Comparison of ENCODE assay signal across 8 mouse cellular contexts in the genomic region with DNA sequence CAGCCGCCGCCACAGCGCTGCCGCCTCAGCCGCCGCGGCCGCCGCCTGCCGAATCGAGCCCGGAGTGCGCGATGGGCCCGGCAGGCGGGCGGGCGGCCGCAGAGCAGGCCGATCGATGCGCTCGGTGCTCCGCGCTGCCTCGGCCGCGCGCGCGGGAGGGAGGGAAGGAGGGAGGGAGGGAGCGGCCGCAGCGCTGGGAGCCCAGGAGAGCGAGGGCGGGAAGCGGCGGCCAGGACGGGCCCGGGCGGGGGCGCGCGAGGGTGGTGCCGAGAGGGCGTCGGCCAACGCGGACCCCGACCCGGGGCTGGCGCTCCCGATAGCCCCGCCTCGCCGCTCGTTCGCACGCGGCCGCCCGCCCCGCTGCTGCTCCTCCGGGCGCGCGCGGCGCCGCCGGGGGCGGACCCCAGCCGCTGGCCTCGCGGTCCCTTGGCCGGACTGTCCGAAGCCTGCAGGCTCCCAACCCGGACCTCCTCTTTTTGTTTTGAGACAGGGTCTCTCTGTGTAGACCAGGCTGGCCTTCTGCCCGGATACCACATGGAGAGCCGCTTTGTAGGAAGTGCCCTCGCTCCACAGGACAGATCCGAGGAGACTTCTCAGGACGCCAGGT. TPM values are rescaled to one million over a fixed set of nuclear protein-coding genes. Genes with fewer than 3 reads are reported as not detected.
DNase-seq lines count a peak whose midpoint lies in the region; ATAC-seq lines count a peak whose summit lies in the region.

Gene Kras, minus strand, starts transcription at position 55 of the 607 bp plus-strand sequence.

- H3K4me2 ChIP-seq in hindbrain, embryonic 13.5 days = peak within 1 kb of the TSS; percentile 79

- peak within 1 kb of the TSS; percentile 95 for H3K9ac ChIP-seq in hindbrain, embryonic 13.5 days

- peak; percentile 94 for ATAC-seq in hindbrain, embryonic 13.5 days (ENCODE audit: low FRiP score)

- peaks cover 3% of the 10 kb centered on the region; the same call in 1 of the 2 replicates for H3K36me3 ChIP-seq in hindbrain, embryonic 13.5 days

- no peaks in the 10 kb centered on the region for H3K9me3 ChIP-seq in hindbrain, embryonic 13.5 days

- WGBS in hindbrain, embryonic 13.5 days = under 1% methylated on average over 66 of the region's 83 CpGs

- peak within 1 kb of the TSS; percentile 89 for H3K4me3 ChIP-seq in hindbrain, embryonic 13.5 days

- H3K27me3 ChIP-seq in hindbrain, embryonic 13.5 days = no peaks in the 10 kb centered on the region

- H3K27ac ChIP-seq in hindbrain, embryonic 13.5 days = peak within 1 kb of the TSS; percentile 94

- DNase-seq in NIH3T3 (ENCODE audit: low read depth) = peak; percentile 98
- DNase-seq in cerebellum, postnatal 10 days = peak; percentile 94 to 97
- DNase-seq in frontal cortex, postnatal 14 days (ENCODE audit: low spot score in 2 of 2) = peak; percentile 60 to 74
- peak; percentile 82 to 86 for DNase-seq in layer of hippocampus, postnatal 25 days (ENCODE audit: extremely low spot score in 1 of 2, low spot score in 1 of 2)
- DNase-seq in lung, postnatal 25 days (ENCODE audit: low spot score) = peak; percentile 91
- DNase-seq in retina, embryonic 14.5 days (ENCODE audit: low spot score) = peak; percentile 96
- peak; percentile 97 for DNase-seq in thymus, postnatal 4 days

- H3K4me1 ChIP-seq in hindbrain, embryonic 13.5 days (replicated peaks) = peaks cover 26% of the 10 kb centered on the region

RNA-seq across cellular contexts. Expression of gene Kras, which starts in this region (rescaled TPM):
- polyA plus RNA-seq in hindbrain, embryonic 13.5 days (2015; fragmentation: Nextera tagmentation; extraction: Ambion mirVana) = 83.4 and 90.0 TPM in 2 replicates
- 10 to 100 TPM; 75.0 to 75.6 TPM for total RNA-seq in layer of hippocampus, postnatal 25 days (2021)

Comparison
In these comparisons a context has a peak if more than half of its experiments do, and no peak if none do; other contexts are left out.
1. Peak in every context shown above with its lines: DNase-seq, ATAC-seq, H3K4me3 ChIP-seq and H3K27ac ChIP-seq.